Mouse (Mus musculus) right cerebral cortex, postnatal 14 days (tissue): Measurements from ENCODE around the gene Cox19.

ENCODE experiments used
- DNase-seq: peaks from one replicate; pipeline ENCODE4 v3.0.0; 2022

Cox19 gene

DNA sequence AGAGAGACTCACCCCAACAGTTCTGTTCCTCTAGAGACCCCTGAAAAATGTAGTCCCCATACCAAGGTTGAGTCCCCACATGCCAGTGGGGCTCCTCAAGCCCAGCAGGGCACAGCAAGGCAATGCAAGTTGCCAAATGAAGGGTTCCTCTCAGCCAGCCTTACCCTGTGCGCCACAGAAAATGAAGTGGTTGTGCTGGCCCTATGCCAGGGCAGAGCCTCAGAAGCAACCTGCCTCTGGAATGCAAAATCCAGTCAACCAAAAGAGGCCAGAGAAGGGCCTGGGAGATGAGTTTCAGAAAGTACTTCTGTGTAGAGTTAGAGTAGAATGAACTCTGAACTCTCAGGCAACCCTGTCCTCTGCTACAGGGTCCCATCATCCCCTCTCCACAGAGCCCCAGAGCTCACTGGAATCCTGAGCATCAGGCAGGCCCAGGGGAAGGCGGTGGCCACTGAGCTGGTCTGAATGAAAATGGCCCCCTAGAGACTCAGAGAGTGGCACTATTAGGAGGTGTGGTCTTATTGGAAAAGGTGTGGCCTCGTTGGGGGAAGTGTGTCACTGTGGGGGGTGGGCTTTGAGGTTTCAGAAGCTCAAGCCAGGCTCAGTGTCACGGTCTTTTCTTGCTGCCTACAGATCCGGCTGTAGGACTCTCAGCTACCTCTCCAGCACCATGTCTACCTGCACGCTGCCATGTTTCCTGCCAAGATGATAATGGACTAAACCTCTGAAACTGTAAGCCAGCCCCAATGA is 59.2 kb downstream of the Cox19 start:
- no peak for DNase-seq

DNA sequence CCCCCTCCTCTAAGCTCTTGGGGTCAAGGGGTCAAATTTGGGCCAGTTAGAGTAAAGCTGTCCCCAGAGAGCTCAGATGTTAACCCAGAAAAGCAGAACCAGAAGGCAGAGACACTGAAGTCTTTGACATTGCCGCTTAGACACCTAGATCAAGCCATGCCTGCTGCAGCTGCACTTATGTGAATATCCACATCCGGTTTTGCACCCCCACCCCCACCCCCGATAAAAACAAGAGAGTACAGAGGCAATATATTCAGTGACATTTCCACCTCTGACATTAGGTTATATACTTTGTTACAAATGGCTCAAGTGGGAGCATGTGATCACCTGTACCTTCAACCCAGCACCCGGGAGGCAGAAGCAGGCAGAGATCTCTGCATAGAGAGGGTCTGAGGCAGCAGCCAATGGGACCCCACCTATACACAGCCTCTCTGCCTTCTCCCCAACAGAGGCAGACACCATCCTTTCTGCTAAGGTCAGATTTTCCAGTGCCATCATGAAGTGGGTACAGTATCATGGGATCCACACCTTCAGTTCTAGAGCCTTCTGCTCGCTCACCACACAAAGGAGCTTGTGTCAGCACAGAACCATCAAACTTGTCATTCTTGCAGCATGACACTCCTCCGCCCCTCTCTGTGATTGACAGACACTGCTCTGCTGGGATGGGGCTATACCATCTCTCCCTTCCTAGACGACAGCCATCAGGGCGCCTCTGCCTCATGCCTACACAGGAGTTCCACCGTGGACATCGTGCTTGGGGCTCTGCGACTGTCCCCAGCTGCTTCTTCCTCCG is 60.6 kb downstream of the Cox19 start:
- no peak for DNase-seq

DNA sequence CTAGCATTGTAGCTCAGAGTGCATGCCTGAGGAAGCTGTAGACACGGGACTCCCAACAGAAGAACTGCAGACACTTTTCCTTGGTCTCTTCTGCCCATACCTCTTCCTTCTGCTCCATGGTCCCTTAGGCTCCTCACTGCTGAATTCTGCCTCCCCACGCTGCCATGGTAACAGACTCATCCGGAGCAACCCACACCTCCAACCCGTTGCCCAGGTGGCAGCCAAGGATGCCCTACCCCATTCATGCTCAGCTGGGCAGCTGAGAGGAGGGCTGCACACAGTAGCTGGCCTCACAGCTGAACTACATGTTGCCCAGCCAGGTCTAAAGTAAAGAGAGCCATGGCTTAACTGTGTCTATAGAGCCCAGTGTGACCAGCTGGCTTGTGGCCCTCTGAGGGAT is 62.6 kb downstream of the Cox19 start:
- no peak for DNase-seq

DNA sequence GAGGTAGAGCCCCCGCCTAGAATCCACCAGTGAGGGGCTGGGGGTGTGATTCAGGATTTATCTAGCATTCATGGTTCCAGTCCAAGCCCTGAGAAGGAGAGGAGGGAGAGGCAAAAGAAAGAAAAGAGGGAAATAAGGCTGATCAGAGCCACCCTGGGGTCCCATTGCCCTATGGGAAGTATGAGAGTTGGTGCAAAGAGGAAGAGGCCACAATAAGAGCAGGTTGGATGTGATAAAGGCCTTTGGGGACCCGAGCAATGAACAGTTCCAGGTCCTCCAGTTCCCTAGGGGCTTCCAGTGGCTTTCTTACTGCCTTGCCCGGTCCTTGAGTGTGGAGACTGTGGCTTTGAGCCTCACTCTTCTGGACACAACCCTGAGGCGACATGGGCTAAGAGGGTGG is 63.4 kb downstream of the Cox19 start:
- DNase-seq: no peak

DNA sequence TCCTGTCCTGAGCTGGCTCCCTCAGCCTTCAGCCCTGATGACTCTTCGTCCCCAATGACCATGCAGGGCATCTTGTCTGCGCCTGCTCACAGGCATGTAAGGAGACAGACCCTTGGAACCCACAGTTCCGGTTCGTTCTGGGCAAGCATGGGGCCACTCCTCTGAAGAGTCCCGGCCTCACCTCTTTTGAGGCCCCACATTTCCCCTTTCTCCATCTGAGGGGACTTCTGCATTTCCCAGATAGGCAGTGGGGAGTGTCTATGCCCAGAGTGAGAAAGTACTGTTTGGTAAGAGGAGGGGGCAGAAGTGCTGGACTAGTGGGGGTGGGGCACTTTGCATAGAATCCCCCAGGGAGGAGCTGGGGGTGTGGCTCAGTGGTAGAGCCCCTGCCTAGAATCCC is 64.1 kb downstream of the Cox19 start:
- no peak for DNase-seq
